Mouse (Mus musculus): ENCODE measurements around the gene Vps16. TPM values are rescaled to one million over a fixed set of nuclear protein-coding genes. Genes with fewer than 3 reads are reported as not detected.

Vps16 gene
- polyA plus RNA-seq, 1 experiment: 38.8 TPM

GRCm38 (mm10) chr2:130438861-130439260 lies 14.7 kb downstream of the Vps16 start:
- Histone ChIP-seq H3K27me3 (ENCODE audit: control insufficient read depth, insufficient read depth, low read length) (no peaks in the 10 kb centered on the region), H3K36me3 (ENCODE audit: control insufficient read depth, insufficient read depth, low read length) (peaks cover 55% of the 10 kb centered on the region), H3K4me1 (ENCODE audit: control insufficient read depth, insufficient read depth, insufficient read length, low read length) (no peaks in the 10 kb centered on the region), H3K27ac (ENCODE audit: insufficient read depth, low read depth, low read length) (no peak overlapping the region), H3K4me3 (ENCODE audit: low read depth, low read length) (no peak overlapping the region)
- WGBS: 87% methylated on average over 3 of the region's 3 CpGs
- TF ChIP-seq CTCF (IDR thresholded peaks at IDR 0.05; ENCODE audit: extremely low read depth, insufficient read length, insufficient replicate concordance, low read depth, low read length) (no peak), POLR2A (IDR thresholded peaks at IDR 0.05; ENCODE audit: low read depth, low read length) (no peak)

- Histone ChIP-seq H3K27ac (ENCODE audit: insufficient read depth, low read depth, low read length) (no peak overlapping the region), H3K4me1 (ENCODE audit: control insufficient read depth, insufficient read depth, insufficient read length, low read length) (no peaks in the 10 kb centered on the region), H3K4me3 (ENCODE audit: low read depth, low read length) (no peak overlapping the region), H3K36me3 (ENCODE audit: control insufficient read depth, insufficient read depth, low read length) (peaks cover 60% of the 10 kb centered on the region), H3K27me3 (ENCODE audit: control insufficient read depth, insufficient read depth, low read length) (no peaks in the 10 kb centered on the region)
- TF ChIP-seq CTCF (IDR thresholded peaks at IDR 0.05; ENCODE audit: extremely low read depth, insufficient read length, insufficient replicate concordance, low read depth, low read length) (no peak), POLR2A (IDR thresholded peaks at IDR 0.05; ENCODE audit: low read depth, low read length) (no peak)
- 91% methylated on average over 4 of the region's 4 CpGs for WGBS
Measured at GRCm38 (mm10) chr2:130439840-130440480, 15.8 kb downstream of the Vps16 start.

GRCm38 (mm10) chr2:130442162-130442561 lies 18.0 kb downstream of the Vps16 start:
- Histone ChIP-seq H3K4me3 (ENCODE audit: low read depth, low read length) (no peak overlapping the region), H3K27me3 (ENCODE audit: control insufficient read depth, insufficient read depth, low read length) (no peaks in the 10 kb centered on the region), H3K36me3 (ENCODE audit: control insufficient read depth, insufficient read depth, low read length) (peaks cover 60% of the 10 kb centered on the region), H3K27ac (ENCODE audit: insufficient read depth, low read depth, low read length) (no peak overlapping the region), H3K4me1 (ENCODE audit: control insufficient read depth, insufficient read depth, insufficient read length, low read length) (no peaks in the 10 kb centered on the region)
- no peak for TF ChIP-seq POLR2A (IDR thresholded peaks at IDR 0.05; ENCODE audit: low read depth, low read length)
- no peak for TF ChIP-seq CTCF (IDR thresholded peaks at IDR 0.05; ENCODE audit: extremely low read depth, insufficient read length, insufficient replicate concordance, low read depth, low read length)
- 86% methylated on average over 10 of the region's 10 CpGs for WGBS

- no peak for TF ChIP-seq POLR2A (IDR thresholded peaks at IDR 0.05; ENCODE audit: low read depth, low read length)
- TF ChIP-seq CTCF (IDR thresholded peaks at IDR 0.05; ENCODE audit: extremely low read depth, insufficient read length, insufficient replicate concordance, low read depth, low read length): no peak
- Histone ChIP-seq H3K36me3 (ENCODE audit: control insufficient read depth, insufficient read depth, low read length) (peaks cover 9% of the 10 kb centered on the region), H3K27me3 (ENCODE audit: control insufficient read depth, insufficient read depth, low read length) (no peaks in the 10 kb centered on the region), H3K4me3 (ENCODE audit: low read depth, low read length) (no peak overlapping the region), H3K4me1 (ENCODE audit: control insufficient read depth, insufficient read depth, insufficient read length, low read length) (peaks cover 12% of the 10 kb centered on the region; the same call in 1 of the 2 replicates), H3K27ac (ENCODE audit: insufficient read depth, low read depth, low read length) (no peak overlapping the region)
Measured at GRCm38 (mm10) chr2:130448449-130448848, 24.3 kb downstream of the Vps16 start.

- Histone ChIP-seq H3K27ac (ENCODE audit: insufficient read depth, low read depth, low read length) (no peak overlapping the region), H3K36me3 (ENCODE audit: control insufficient read depth, insufficient read depth, low read length) (peaks cover 3% of the 10 kb centered on the region), H3K4me3 (ENCODE audit: low read depth, low read length) (peak overlapping the region; percentile 88), H3K4me1 (ENCODE audit: control insufficient read depth, insufficient read depth, insufficient read length, low read length) (peaks cover 12% of the 10 kb centered on the region; the same call in 1 of the 2 replicates), H3K27me3 (ENCODE audit: control insufficient read depth, insufficient read depth, low read length) (no peaks in the 10 kb centered on the region)
- 5% methylated on average over 17 of the region's 17 CpGs for WGBS
- TF ChIP-seq POLR2A (IDR thresholded peaks at IDR 0.05; ENCODE audit: low read depth, low read length): no peak
- no peak for TF ChIP-seq CTCF (IDR thresholded peaks at IDR 0.05; ENCODE audit: extremely low read depth, insufficient read length, insufficient replicate concordance, low read depth, low read length)
Measured at GRCm38 (mm10) chr2:130449021-130449793, 25.1 kb downstream of the Vps16 start.

GRCm38 (mm10) chr2:130449794-130450433 lies 25.8 kb downstream of the Vps16 start, which contains the start of gene Ptpra:
Gene Ptpra, plus strand, starts transcription at chr2:130450278.
- peak within 1 kb of the TSS; percentile 67; the same call in 1 of the 2 replicates for H3K27ac ChIP-seq (ENCODE audit: insufficient read depth, low read depth, low read length)
- no peaks in the 10 kb centered on the region for H3K27me3 ChIP-seq (ENCODE audit: control insufficient read depth, insufficient read depth, low read length)
- peak within 1 kb of the TSS; percentile 88 for H3K4me3 ChIP-seq (ENCODE audit: low read depth, low read length)
- TF ChIP-seq CTCF (IDR thresholded peaks at IDR 0.05; ENCODE audit: extremely low read depth, insufficient read length, insufficient replicate concordance, low read depth, low read length): no peak
- TF ChIP-seq POLR2A (IDR thresholded peaks at IDR 0.05; ENCODE audit: low read depth, low read length): peak; percentile 68; the same call in 1 of the 2 replicates
- peaks cover 12% of the 10 kb centered on the region; the same call in 1 of the 2 replicates for H3K4me1 ChIP-seq (ENCODE audit: control insufficient read depth, insufficient read depth, insufficient read length, low read length)
- H3K36me3 ChIP-seq (ENCODE audit: control insufficient read depth, insufficient read depth, low read length): no peaks in the 10 kb centered on the region
- under 1% methylated on average over 48 of the region's 50 CpGs for WGBS

GRCm38 (mm10) chr2:130450434-130450796 lies 26.3 kb downstream of the Vps16 start:
- no peaks in the 10 kb centered on the region for H3K27me3 ChIP-seq (ENCODE audit: control insufficient read depth, insufficient read depth, low read length)
- under 1% methylated on average over 47 of the region's 47 CpGs for WGBS
- H3K36me3 ChIP-seq (ENCODE audit: control insufficient read depth, insufficient read depth, low read length): no peaks in the 10 kb centered on the region
- H3K27ac ChIP-seq (ENCODE audit: insufficient read depth, low read depth, low read length): peak overlapping the region; percentile 67; the same call in 1 of the 2 replicates
- H3K4me3 ChIP-seq (ENCODE audit: low read depth, low read length): peak overlapping the region; percentile 88
- peaks cover 12% of the 10 kb centered on the region; the same call in 1 of the 2 replicates for H3K4me1 ChIP-seq (ENCODE audit: control insufficient read depth, insufficient read depth, insufficient read length, low read length)
- TF ChIP-seq CTCF (IDR thresholded peaks at IDR 0.05; ENCODE audit: extremely low read depth, insufficient read length, insufficient replicate concordance, low read depth, low read length): no peak
- no peak for TF ChIP-seq POLR2A (IDR thresholded peaks at IDR 0.05; ENCODE audit: low read depth, low read length)

Measured in small intestine, adult 2 months (tissue).